Mouse (Mus musculus) forebrain, embryonic 14.5 days (tissue): ENCODE results near the gene Irf8. TPM values are rescaled to one million over a fixed set of nuclear protein-coding genes. Genes with fewer than 3 reads are reported as not detected.

Source experiments
- ATAC-seq: fragments of 200-750 bp; cut with Nextera tagmentation; 2 replicates; pipeline ENCODE4 v1.8.0; 2017; ENCODE audit warnings: mild to moderate bottlenecking, moderate library complexity
- DNase-seq: peaks from one replicate; pipeline ENCODE4 v3.0.0-alpha.2; 2015; ENCODE audit warnings: low spot score
- H3K27ac ChIP-seq: fragments of 300-500 bp; sonication (generic); 2 replicates; pipeline ENCODE4 v1.5.1; 2014; ENCODE audit warnings: low read depth, mild to moderate bottlenecking, control low read depth, low read length, moderate library complexity
- H3K27me3 ChIP-seq: fragments of 300-500 bp; sonication (generic); replicated peaks from 2 replicates; pipeline ENCODE4 v1.6.1; 2014; ENCODE audit warnings: low read length, control low read depth, mixed read lengths; ENCODE audit not compliant: control insufficient read depth, insufficient read depth
- H3K36me3 ChIP-seq: fragments of 300-500 bp; sonication (generic); 2 replicates; pipeline ENCODE4 v1.6.1; 2014; ENCODE audit warnings: low read length, control low read depth; ENCODE audit not compliant: control insufficient read depth, insufficient read depth
- H3K4me1 ChIP-seq: fragments of 300-500 bp; sonication (generic); 2 replicates; pipeline ENCODE4 v1.6.1; 2014; ENCODE audit warnings: antibody characterized with exemption, low read length, control low read depth; ENCODE audit not compliant: control insufficient read depth, insufficient read depth
- H3K4me2 ChIP-seq: fragments of 300-500 bp; sonication (generic); 2 replicates; pipeline ENCODE4 v1.6.1; 2014; ENCODE audit warnings: mild to moderate bottlenecking, control low read depth, low read length
- H3K4me3 ChIP-seq: fragments of 300-500 bp; sonication (generic); 2 replicates; pipeline ENCODE4 v1.5.1; 2014; ENCODE audit warnings: low read depth, low read length, control low read depth
- H3K9ac ChIP-seq: fragments of 300-500 bp; sonication (generic); 2 replicates; pipeline ENCODE4 v1.6.1; 2014; ENCODE audit warnings: mild to moderate bottlenecking, low read length, control low read depth, moderate library complexity
- H3K9me3 ChIP-seq: fragments of 300-500 bp; sonication (generic); replicated peaks from 2 replicates; pipeline ENCODE4 v1.6.1; 2016; ENCODE audit warnings: low read length, control low read depth, mixed read lengths; ENCODE audit not compliant: control insufficient read depth
- WGBS: fragments of 180-500 bp; shearing (Covaris S2); extraction: QIAGEN DNeasy Blood & Tissue Kit; methylation state at CpG from one replicate; pipeline ENCODE4 v1.1.7; 2014; 5-methylcytosine and 5-hydroxymethylcytosine counted together
- polyA plus RNA-seq: library from polyadenylated mRNA; unstranded; fragments of >200 nt; fragmentation: Nextera tagmentation; extraction: Ambion mirVana; gene quantifications from 2 replicates; pipeline ENCODE4 v1.2.1, GENCODE M21; 2014

Irf8 gene
- polyA plus RNA-seq, 1 experiment from 2014 or later, result 4.1 TPM

- H3K4me2 ChIP-seq, result no peak overlapping the region
- H3K4me1 ChIP-seq, result no peaks in the 10 kb centered on the region
- no peak overlapping the region for H3K4me3 ChIP-seq
- H3K27ac ChIP-seq, result no peak overlapping the region
- no peak overlapping the region for H3K9ac ChIP-seq
- no peaks in the 10 kb centered on the region for H3K27me3 ChIP-seq
- H3K9me3 ChIP-seq, result no peaks in the 10 kb centered on the region
- no peak for ATAC-seq
- no peak for DNase-seq
- H3K36me3 ChIP-seq, result no peaks in the 10 kb centered on the region
Observed at GRCm38 (mm10) chr8:120764638-120765037, 28.5 kb downstream of the Irf8 start.

GRCm38 (mm10) chr8:120766622-120767021 lies 30.5 kb downstream of the Irf8 start:
- DNase-seq (no peak), ATAC-seq (no peak)
- 42% methylated on average over 3 of the region's 3 CpGs for WGBS
- Histone ChIP-seq H3K9me3 (no peaks in the 10 kb centered on the region), H3K4me1 (no peaks in the 10 kb centered on the region), H3K4me3 (no peak overlapping the region), H3K27me3 (no peaks in the 10 kb centered on the region), H3K27ac (no peak overlapping the region), H3K9ac (no peak overlapping the region), H3K4me2 (no peak overlapping the region), H3K36me3 (no peaks in the 10 kb centered on the region)

GRCm38 (mm10) chr8:120768454-120769218 lies 32.5 kb downstream of the Irf8 start:
- Histone ChIP-seq H3K9ac (no peak overlapping the region), H3K27me3 (no peaks in the 10 kb centered on the region), H3K27ac (no peak overlapping the region), H3K4me1 (no peaks in the 10 kb centered on the region), H3K9me3 (no peaks in the 10 kb centered on the region), H3K4me3 (no peak overlapping the region), H3K36me3 (no peaks in the 10 kb centered on the region), H3K4me2 (no peak overlapping the region)
- DNase-seq (no peak), ATAC-seq (no peak)
- WGBS, result 85% methylated on average over 12 of the region's 12 CpGs

- no peak overlapping the region for H3K4me3 ChIP-seq
- H3K9me3 ChIP-seq, result no peaks in the 10 kb centered on the region
- no peaks in the 10 kb centered on the region for H3K36me3 ChIP-seq
- no peaks in the 10 kb centered on the region for H3K27me3 ChIP-seq
- no peak overlapping the region for H3K4me2 ChIP-seq
- whole genome bisulfite sequencing, result 95% methylated on average over 10 of the region's 10 CpGs
- no peak overlapping the region for H3K27ac ChIP-seq
- no peak for ATAC-seq
- DNase-seq, result no peak
- H3K9ac ChIP-seq, result no peak overlapping the region
- no peaks in the 10 kb centered on the region for H3K4me1 ChIP-seq
Observed at GRCm38 (mm10) chr8:120777184-120777583, 41.0 kb downstream of the Irf8 start.

- Histone ChIP-seq H3K4me1 (no peaks in the 10 kb centered on the region), H3K27ac (no peak overlapping the region), H3K9me3 (no peaks in the 10 kb centered on the region), H3K36me3 (no peaks in the 10 kb centered on the region), H3K4me2 (no peak overlapping the region), H3K27me3 (no peaks in the 10 kb centered on the region), H3K4me3 (no peak overlapping the region), H3K9ac (no peak overlapping the region)
- ATAC-seq, result no peak
- DNase-seq, result no peak
- 45% methylated on average over 13 of the region's 13 CpGs for WGBS
Observed at GRCm38 (mm10) chr8:120777732-120778131, 41.6 kb downstream of the Irf8 start.

- Histone ChIP-seq H3K27me3 (no peaks in the 10 kb centered on the region), H3K9ac (no peak overlapping the region), H3K27ac (no peak overlapping the region), H3K36me3 (no peaks in the 10 kb centered on the region), H3K9me3 (no peaks in the 10 kb centered on the region), H3K4me3 (no peak overlapping the region), H3K4me1 (no peaks in the 10 kb centered on the region), H3K4me2 (no peak overlapping the region)
- ATAC-seq (no peak), DNase-seq (no peak)
- WGBS, result 95% methylated on average over 7 of the region's 7 CpGs
Observed at GRCm38 (mm10) chr8:120779106-120779505, 42.9 kb downstream of the Irf8 start.

- H3K27me3 ChIP-seq, result no peaks in the 10 kb centered on the region
- no peaks in the 10 kb centered on the region for H3K4me1 ChIP-seq
- H3K36me3 ChIP-seq, result no peaks in the 10 kb centered on the region
- no peaks in the 10 kb centered on the region for H3K9me3 ChIP-seq
- DNase-seq, result no peak
- no peak overlapping the region for H3K4me3 ChIP-seq
- ATAC-seq, result no peak
- H3K4me2 ChIP-seq, result no peak overlapping the region
- 91% methylated on average over 4 of the region's 4 CpGs for WGBS
- no peak overlapping the region for H3K9ac ChIP-seq
- H3K27ac ChIP-seq, result no peak overlapping the region
Observed at GRCm38 (mm10) chr8:120783781-120784180, 47.6 kb downstream of the Irf8 start.

GRCm38 (mm10) chr8:120786753-120787152 lies 50.6 kb downstream of the Irf8 start:
- 94% methylated on average over 4 of the region's 4 CpGs for WGBS

GRCm38 (mm10) chr8:120787631-120788030 lies 51.5 kb downstream of the Irf8 start:
- 50% methylated on average over 5 of the region's 5 CpGs for WGBS
- no peak overlapping the region for H3K4me2 ChIP-seq
- no peaks in the 10 kb centered on the region for H3K36me3 ChIP-seq
- DNase-seq (no peak), ATAC-seq (no peak)
- no peaks in the 10 kb centered on the region for H3K9me3 ChIP-seq
- H3K4me1 ChIP-seq, result no peaks in the 10 kb centered on the region
- no peaks in the 10 kb centered on the region for H3K27me3 ChIP-seq
- no peak overlapping the region for H3K9ac ChIP-seq
- H3K4me3 ChIP-seq, result no peak overlapping the region
- H3K27ac ChIP-seq, result no peak overlapping the region

More at GRCm38 (mm10) chr8:120786753-120787152, 50.6 kb downstream of the Irf8 start:
- DNase-seq, result no peak
- Histone ChIP-seq H3K27me3 (no peaks in the 10 kb centered on the region), H3K4me3 (no peak overlapping the region), H3K9me3 (no peaks in the 10 kb centered on the region), H3K4me2 (no peak overlapping the region), H3K4me1 (no peaks in the 10 kb centered on the region), H3K27ac (no peak overlapping the region), H3K36me3 (no peaks in the 10 kb centered on the region), H3K9ac (no peak overlapping the region)
- no peak for ATAC-seq
